Mouse (Mus musculus): ENCODE measurements around the gene Hoxa3. TPM values are rescaled to one million over a fixed set of nuclear protein-coding genes. Genes with fewer than 3 reads are reported as not detected.

Gene Hoxa3
- not detected in 2 replicates for polyA plus RNA-seq (2012; ENCODE audit: insufficient read depth, insufficient read length, low replicate concordance, missing spikeins)

DNA sequence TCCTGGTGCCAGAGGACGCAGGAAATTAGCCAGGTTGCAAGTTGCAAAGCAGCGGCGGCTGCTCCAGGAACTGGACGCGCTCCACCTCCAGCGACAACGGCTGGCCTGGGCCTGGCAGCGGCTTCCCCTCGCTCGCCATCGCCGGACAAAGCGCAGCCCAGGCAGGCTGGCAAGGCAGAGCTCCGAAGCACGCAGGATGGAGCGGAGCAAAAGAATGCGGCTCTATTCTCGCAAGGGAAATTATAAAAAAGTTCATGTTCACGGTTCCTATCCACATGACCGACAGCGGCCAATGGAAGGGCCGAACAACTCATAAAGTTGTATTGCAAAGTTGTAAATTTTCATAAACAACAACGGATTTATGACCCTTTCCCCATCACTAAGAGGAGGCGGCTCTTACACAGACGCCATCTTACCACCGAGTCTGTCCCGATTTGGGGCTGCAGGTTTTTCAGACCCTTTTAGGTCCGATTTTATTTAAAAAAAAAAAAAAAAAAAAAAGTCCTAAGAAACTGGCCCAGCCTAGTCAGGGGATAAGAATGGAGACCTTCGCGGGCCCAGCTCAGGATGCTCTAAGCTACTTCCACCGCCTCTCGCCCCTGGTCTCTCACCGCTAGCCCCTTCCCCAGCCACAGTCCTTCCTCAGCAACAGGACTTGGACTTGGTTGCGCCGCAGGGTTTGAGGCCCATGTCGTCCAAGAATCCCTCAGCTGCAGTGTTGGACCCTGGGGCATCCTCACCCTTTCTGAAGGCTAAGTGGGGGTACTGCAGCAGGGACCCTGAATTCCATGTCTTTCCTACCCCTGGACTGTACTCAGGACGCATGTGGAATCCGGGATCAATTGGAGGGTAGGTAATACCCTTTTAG, at the start of gene Hoxa3, which contains the start of gene Gm28308:
Gene Hoxa3 (minus strand): TSS at position 218 of the 868 bp plus-strand sequence.
Gene Gm28308 (minus strand): TSS at position 221 of the 868 bp plus-strand sequence.
- no peak for TF ChIP-seq POLR2A (IDR thresholded peaks at IDR 0.05; ENCODE audit: insufficient read depth, low read depth, low read length)
- TF ChIP-seq CTCF (IDR thresholded peaks at IDR 0.05; ENCODE audit: insufficient read depth, low read depth, low read length), result no peak
- no peak within 1 kb of the TSS for H3K4me3 ChIP-seq (ENCODE audit: insufficient read depth, low read depth, low read length)
- WGBS, result 4% methylated on average over 38 of the region's 38 CpGs
- no peak within 1 kb of the TSS for H3K27ac ChIP-seq (ENCODE audit: insufficient read depth, low read depth, low read length)
- H3K4me1 ChIP-seq (ENCODE audit: control insufficient read depth, insufficient read depth, low read length), result no peaks in the 10 kb centered on the region

DNA sequence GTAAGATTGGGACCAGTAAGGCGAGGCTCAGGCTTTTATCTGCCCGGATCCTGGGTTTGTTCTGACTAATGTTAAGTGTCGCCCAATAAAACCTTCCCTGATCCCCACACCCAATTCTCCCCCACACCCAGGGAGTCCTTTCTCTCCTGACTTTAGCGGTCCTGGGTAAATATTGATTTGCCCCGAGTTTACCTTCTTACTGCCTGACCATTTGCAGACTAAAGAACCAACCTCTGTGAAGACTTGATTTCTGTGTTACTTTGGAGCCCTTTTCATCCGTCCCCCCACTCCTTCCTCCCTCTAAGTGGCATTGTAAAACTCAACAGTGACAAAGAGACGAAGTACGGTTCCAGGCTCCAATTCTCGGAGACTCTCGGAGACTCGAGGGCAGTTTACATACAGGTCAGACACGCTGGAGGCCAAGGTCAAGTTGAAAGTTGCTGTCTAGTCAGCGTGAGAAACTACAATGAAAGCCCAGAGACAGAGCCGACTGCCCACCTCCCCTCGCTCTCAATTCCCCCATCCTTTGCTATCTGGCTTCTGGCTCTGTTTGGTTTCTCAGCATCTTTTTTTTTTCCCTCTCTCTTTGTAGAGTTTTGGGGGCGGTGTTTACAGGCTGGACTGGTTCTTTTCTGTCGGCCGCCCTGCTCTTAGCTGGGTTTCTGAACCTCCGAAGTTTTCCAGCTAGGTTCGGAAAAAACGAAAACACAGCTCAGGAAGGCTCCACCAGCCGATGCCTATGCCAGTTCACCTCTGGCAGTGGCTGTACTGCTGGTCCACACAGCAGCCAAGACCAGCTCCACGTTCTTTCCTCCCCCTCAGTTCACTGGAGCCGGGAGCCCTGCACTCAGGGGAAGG, 49.6 kb upstream of the Hoxa3 start:
- 6% methylated on average over 24 of the region's 24 CpGs for WGBS
- no peak overlapping the region for H3K4me3 ChIP-seq (ENCODE audit: insufficient read depth, low read depth, low read length)
- no peak for TF ChIP-seq CTCF (IDR thresholded peaks at IDR 0.05; ENCODE audit: insufficient read depth, low read depth, low read length)
- no peak for TF ChIP-seq POLR2A (IDR thresholded peaks at IDR 0.05; ENCODE audit: insufficient read depth, low read depth, low read length)
- H3K27ac ChIP-seq (ENCODE audit: insufficient read depth, low read depth, low read length), result no peak overlapping the region
- H3K4me1 ChIP-seq (ENCODE audit: control insufficient read depth, insufficient read depth, low read length), result no peaks in the 10 kb centered on the region

DNA sequence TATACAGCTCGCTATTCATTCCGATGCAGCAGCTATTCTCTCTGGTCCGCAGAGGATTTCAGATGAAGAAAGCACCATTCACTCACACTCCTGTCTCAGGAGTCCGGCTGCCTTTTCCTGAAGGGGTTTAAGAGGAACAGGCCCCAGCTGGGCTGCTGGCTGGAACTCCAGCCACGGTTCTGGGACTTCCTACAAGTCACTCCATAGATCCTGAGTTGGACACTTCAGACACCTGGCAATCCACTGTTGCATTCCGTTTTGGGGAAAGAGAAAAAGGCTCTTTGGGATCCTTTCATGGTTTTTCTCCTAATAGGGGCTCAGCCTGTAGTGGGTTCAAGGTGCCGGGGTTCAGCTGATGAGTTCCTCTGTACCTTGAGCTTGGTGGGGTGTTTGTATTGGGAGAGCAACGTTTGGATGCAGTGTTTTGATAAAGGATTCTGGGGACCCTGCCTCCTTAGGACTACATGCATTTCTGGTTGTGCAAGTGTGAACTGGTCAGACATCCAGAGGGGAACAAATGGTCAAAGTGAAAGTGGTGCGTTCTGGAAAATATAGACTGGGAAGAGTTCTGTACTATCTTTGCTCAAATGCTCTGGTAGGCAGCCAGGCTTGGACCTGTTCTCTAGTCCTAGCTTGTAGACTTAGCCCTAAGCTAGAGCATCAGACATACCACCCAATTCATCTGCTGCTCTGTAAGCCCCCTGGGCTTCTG, 48.8 kb upstream of the Hoxa3 start:
- no peak for TF ChIP-seq CTCF (IDR thresholded peaks at IDR 0.05; ENCODE audit: insufficient read depth, low read depth, low read length)
- TF ChIP-seq POLR2A (IDR thresholded peaks at IDR 0.05; ENCODE audit: insufficient read depth, low read depth, low read length), result no peak
- Histone ChIP-seq H3K27ac (ENCODE audit: insufficient read depth, low read depth, low read length) (no peak overlapping the region), H3K4me3 (ENCODE audit: insufficient read depth, low read depth, low read length) (no peak overlapping the region), H3K4me1 (ENCODE audit: control insufficient read depth, insufficient read depth, low read length) (no peaks in the 10 kb centered on the region)
- 4% methylated on average over 9 of the region's 9 CpGs for WGBS

DNA sequence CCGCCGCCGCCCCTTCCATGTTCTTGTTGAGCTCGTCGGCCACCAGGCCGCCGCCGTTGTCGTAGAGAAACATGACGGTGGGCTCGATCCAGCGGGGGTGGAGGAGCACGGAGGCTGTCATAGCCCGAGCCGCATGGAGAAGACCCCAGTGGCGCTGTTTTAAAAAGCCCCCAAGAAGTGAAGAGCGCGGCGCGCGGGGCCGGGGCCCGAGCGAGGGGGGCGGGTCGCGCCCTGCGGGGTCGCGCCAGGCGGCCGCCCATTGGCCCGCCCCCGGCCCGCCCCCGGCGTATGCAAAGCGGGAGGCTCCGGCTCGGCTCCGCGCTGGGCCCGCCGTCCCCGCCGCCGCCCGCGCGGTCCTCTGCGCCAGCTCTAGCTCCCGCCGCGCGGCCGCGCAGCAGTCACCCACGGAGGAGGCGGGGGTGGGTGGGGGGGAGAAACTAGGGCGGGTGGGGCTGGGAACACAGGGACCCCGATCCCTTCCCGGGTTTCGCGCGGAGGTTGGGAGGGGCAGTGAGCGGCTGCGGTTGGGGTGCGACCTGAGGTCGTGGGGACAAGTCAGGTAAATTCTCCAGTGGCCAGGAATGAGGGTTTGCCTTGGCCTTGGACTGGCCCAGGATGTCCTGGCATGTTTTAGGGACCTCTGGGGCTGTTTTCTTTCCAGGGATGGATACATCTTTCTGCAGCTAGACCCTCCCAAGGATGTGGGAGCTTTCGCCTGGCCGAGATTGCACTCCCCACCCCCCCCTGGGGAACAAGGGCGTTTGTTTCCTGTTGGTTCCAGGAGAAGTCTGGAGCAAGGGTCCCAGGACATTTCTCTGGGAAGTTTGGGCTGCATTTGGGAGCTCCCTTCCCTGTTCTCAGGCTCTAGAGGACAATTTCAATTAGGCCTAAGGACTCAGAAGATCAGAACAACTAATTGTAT, 47.8 kb upstream of the Hoxa3 start, which contains the start of gene Hoxa13:
Gene Hoxa13 (minus strand): TSS at position 227 of the 922 bp plus-strand sequence.
- no peak for TF ChIP-seq POLR2A (IDR thresholded peaks at IDR 0.05; ENCODE audit: insufficient read depth, low read depth, low read length)
- Histone ChIP-seq H3K27ac (ENCODE audit: insufficient read depth, low read depth, low read length) (no peak within 1 kb of the TSS), H3K4me3 (ENCODE audit: insufficient read depth, low read depth, low read length) (no peak within 1 kb of the TSS; the same call in 1 of the 2 replicates), H3K4me1 (ENCODE audit: control insufficient read depth, insufficient read depth, low read length) (no peaks in the 10 kb centered on the region)
- 2% methylated on average over 70 of the region's 72 CpGs for WGBS

DNA sequence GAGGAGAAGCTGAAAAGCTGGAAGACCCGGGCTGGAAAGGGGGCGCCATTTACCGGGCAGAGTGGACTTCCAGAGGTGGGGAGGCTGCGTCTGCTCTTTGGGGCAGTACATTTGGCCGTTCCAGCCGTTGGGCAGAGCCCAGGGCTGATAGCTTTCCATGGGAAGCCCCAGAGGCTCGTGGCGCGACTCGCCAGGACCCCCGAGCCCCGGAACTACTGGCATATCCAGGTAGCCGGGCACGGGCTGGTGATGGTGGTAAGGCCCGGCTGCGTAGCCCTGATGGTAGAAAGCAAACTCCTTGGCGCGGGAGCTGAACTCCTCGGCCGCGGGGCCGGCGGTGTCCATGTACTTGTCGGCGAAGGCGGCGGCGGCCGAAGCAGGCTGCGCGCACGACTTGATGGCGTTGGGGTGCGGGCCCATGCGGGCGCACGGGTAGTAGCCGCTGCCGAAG, 46.7 kb upstream of the Hoxa3 start:
- Histone ChIP-seq H3K27ac (ENCODE audit: insufficient read depth, low read depth, low read length) (no peak overlapping the region), H3K4me1 (ENCODE audit: control insufficient read depth, insufficient read depth, low read length) (no peaks in the 10 kb centered on the region), H3K4me3 (ENCODE audit: insufficient read depth, low read depth, low read length) (no peak overlapping the region)
- 2% methylated on average over 39 of the region's 39 CpGs for WGBS
- no peak for TF ChIP-seq CTCF (IDR thresholded peaks at IDR 0.05; ENCODE audit: insufficient read depth, low read depth, low read length)
- no peak for TF ChIP-seq POLR2A (IDR thresholded peaks at IDR 0.05; ENCODE audit: insufficient read depth, low read depth, low read length)

DNA sequence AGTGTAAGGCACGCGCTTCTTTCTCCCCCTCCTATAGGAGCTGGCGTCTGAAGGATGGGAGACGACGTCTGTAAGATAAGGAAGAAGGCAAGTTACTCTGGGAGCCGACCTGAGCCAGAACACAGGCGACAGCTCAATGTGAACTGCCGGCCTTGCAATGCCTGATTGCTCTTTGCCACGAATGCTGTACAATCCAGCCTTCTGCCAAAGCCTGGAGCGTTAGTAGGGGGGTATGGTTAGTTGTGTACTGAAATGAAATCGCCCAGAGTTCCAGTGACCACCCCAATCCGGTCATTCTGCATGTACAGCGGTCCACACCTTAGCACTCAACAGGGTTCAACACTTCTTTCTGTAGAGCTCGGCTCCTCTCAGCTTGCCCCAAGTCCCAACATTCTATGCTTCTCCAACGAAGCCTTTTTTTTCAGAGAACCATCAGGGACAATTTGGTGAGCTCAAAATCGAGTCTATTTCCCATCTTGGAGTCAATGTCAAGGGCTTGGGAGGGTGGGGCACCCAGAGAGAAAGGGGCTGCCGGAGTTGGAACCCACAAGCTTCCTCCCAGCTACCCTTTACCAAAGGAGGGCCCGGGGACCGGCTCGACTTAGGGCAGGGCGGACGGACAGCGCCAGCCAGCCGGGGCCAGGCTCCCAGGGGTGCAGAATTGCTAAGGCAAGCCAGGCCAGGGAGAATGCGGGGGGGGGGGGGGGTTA, 46.1 kb upstream of the Hoxa3 start:
- WGBS, result 2% methylated on average over 25 of the region's 25 CpGs
- no peak overlapping the region for H3K27ac ChIP-seq (ENCODE audit: insufficient read depth, low read depth, low read length)
- H3K4me1 ChIP-seq (ENCODE audit: control insufficient read depth, insufficient read depth, low read length), result no peaks in the 10 kb centered on the region
- no peak overlapping the region for H3K4me3 ChIP-seq (ENCODE audit: insufficient read depth, low read depth, low read length)
- TF ChIP-seq CTCF (IDR thresholded peaks at IDR 0.05; ENCODE audit: insufficient read depth, low read depth, low read length) (no peak), POLR2A (IDR thresholded peaks at IDR 0.05; ENCODE audit: insufficient read depth, low read depth, low read length) (no peak)

DNA sequence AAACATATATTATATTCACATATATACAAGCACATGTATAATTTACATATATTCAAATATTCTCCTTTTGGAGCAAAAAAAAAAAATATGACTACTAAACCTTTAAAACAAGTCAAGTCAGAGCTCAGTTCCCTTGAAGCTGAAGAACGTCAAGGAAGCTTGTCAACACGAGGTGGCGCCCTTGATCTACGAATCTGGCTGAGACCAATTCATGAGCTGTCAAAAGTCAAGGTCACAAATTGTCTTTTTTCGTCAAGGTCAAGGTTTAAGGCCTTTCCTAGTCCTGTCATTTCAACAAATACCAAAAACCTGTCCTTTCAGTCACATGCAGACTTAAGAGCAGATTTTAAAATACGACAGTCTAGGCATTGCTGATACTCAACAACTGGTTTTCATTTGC, 43.8 kb upstream of the Hoxa3 start:
- 2% methylated on average over 6 of the region's 6 CpGs for WGBS
- H3K4me1 ChIP-seq (ENCODE audit: control insufficient read depth, insufficient read depth, low read length), result no peaks in the 10 kb centered on the region
- no peak overlapping the region for H3K27ac ChIP-seq (ENCODE audit: insufficient read depth, low read depth, low read length)
- TF ChIP-seq CTCF (IDR thresholded peaks at IDR 0.05; ENCODE audit: insufficient read depth, low read depth, low read length) (0 out of 2 replicates have a peak, but pooled peaks have one; percentile 17), POLR2A (IDR thresholded peaks at IDR 0.05; ENCODE audit: insufficient read depth, low read depth, low read length) (no peak)
- H3K4me3 ChIP-seq (ENCODE audit: insufficient read depth, low read depth, low read length), result no peak overlapping the region

Measured in olfactory bulb, adult 2 months (tissue).